Mouse (Mus musculus) heart, postnatal 0 days (tissue): ENCODE measurements around the gene Cd5. TPM values are rescaled to one million over a fixed set of nuclear protein-coding genes. Genes with fewer than 3 reads are reported as not detected.

Experiments
- ATAC-seq: fragments of 200-750 bp; cut with Nextera tagmentation; 2 replicates; pipeline ENCODE4 v1.8.0; 2017; ENCODE audit warnings: low read depth, moderate number of reproducible peaks, moderate library complexity; ENCODE audit not compliant: insufficient read depth
- DNase-seq: peaks from one replicate; pipeline ENCODE4 v3.0.0-alpha.2; 2016; ENCODE audit warnings: low spot score
- H3K27ac ChIP-seq: fragments of 300-500 bp; sonication (generic); 2 replicates; pipeline ENCODE4 v1.5.1; 2014; ENCODE audit warnings: low read depth, mild to moderate bottlenecking
- H3K27me3 ChIP-seq: fragments of 300-500 bp; sonication (generic); 2 replicates; pipeline ENCODE4 v1.6.1; 2014; ENCODE audit warnings: low read length, mixed read lengths; ENCODE audit not compliant: control insufficient read depth, insufficient read depth
- H3K36me3 ChIP-seq: fragments of 300-500 bp; sonication (generic); replicated peaks from 2 replicates; pipeline ENCODE4 v1.6.1; 2014; ENCODE audit warnings: low read length, mixed read lengths; ENCODE audit not compliant: control insufficient read depth, insufficient read depth
- H3K4me1 ChIP-seq: fragments of 300-500 bp; sonication (generic); 2 replicates; pipeline ENCODE4 v1.6.1; 2014; ENCODE audit warnings: antibody characterized with exemption; ENCODE audit not compliant: control insufficient read depth, insufficient read depth
- H3K4me2 ChIP-seq: fragments of 300-500 bp; sonication (generic); 2 replicates; pipeline ENCODE4 v1.6.1; 2014; ENCODE audit warnings: low read depth, mild to moderate bottlenecking, low read length, moderate library complexity
- H3K4me3 ChIP-seq: fragments of 300-500 bp; sonication (generic); 2 replicates; pipeline ENCODE4 v1.5.1; 2014; ENCODE audit warnings: low read depth, low read length
- H3K9ac ChIP-seq: fragments of 300-500 bp; sonication (generic); replicated peaks from 2 replicates; pipeline ENCODE4 v1.6.1; 2014; ENCODE audit warnings: low read depth, low read length, mixed read lengths
- H3K9me3 ChIP-seq: fragments of 300-500 bp; sonication (generic); replicated peaks from 2 replicates; pipeline ENCODE4 v1.6.1; 2016; ENCODE audit warnings: low read length; ENCODE audit not compliant: control insufficient read depth
- CTCF ChIP-seq: IDR thresholded peaks from 2 replicates; pipeline ENCODE4 v1.5.1; 2016; ENCODE audit warnings: antibody characterized with exemption, control low read depth, low read depth
- EP300 ChIP-seq: IDR thresholded peaks from 2 replicates; pipeline ENCODE4 v1.6.1; 2016; ENCODE audit warnings: antibody characterized with exemption, low read depth
- WGBS: fragments of 180-500 bp; shearing (Covaris S2); extraction: QIAGEN DNeasy Blood & Tissue Kit; methylation state at CpG from one replicate; pipeline ENCODE4 v1.1.7; 2014; 5-methylcytosine and 5-hydroxymethylcytosine counted together
- polyA plus RNA-seq: library from polyadenylated mRNA; unstranded; fragments of >200 nt; fragmentation: Nextera tagmentation; extraction: Ambion mirVana; gene quantifications from 2 replicates; pipeline ENCODE4 v1.2.1, GENCODE M21; 2015
- total RNA-seq: library from RNA; depleted of rRNA; stranded (reverse); fragments of >200 nt; gene quantifications from 2 replicates; pipeline ENCODE4 v1.2.3, GENCODE M21; 2014; ENCODE audit warnings: low replicate concordance

The Cd5 gene
- total and polyA plus RNA-seq, 2 experiments from 2014 or later, result 0.12 TPM; not detected in 1

GRCm38 (mm10) chr19:10733501-10734127, 5.2 kb downstream of the Cd5 start:
- DNase-seq (peak; percentile 58), ATAC-seq (peak; percentile 81)
- Histone ChIP-seq H3K36me3 (no peaks in the 10 kb centered on the region), H3K27me3 (no peaks in the 10 kb centered on the region), H3K4me3 (no peak overlapping the region), H3K4me2 (no peak overlapping the region), H3K9ac (no peak overlapping the region), H3K4me1 (0 out of 2 replicates have a peak, but pooled peaks cover 5% of the 10 kb centered on the region), H3K9me3 (no peaks in the 10 kb centered on the region), H3K27ac (0 out of 2 replicates have a peak overlapping the region, but pooled peaks have one; percentile 9)
- TF ChIP-seq CTCF, result no peak
- no peak for TF ChIP-seq EP300
- 51% methylated on average over 10 of the region's 10 CpGs for WGBS

GRCm38 (mm10) chr19:10732741-10733140, 6.1 kb downstream of the Cd5 start:
- no peak for TF ChIP-seq EP300
- TF ChIP-seq CTCF, result no peak
- no peak for ATAC-seq
- WGBS, result 94% methylated on average over 7 of the region's 7 CpGs

GRCm38 (mm10) chr19:10731975-10732374, 6.8 kb downstream of the Cd5 start:
- no peak for ATAC-seq
- no peak overlapping the region for H3K9ac ChIP-seq
- 0 out of 2 replicates have a peak, but pooled peaks cover 5% of the 10 kb centered on the region for H3K4me1 ChIP-seq
- TF ChIP-seq CTCF (no peak), EP300 (no peak)
- H3K9me3 ChIP-seq, result no peaks in the 10 kb centered on the region
- no peak for DNase-seq
- 90% methylated on average over 7 of the region's 7 CpGs for WGBS
- no peak overlapping the region for H3K27ac ChIP-seq
- H3K36me3 ChIP-seq, result no peaks in the 10 kb centered on the region
- H3K4me3 ChIP-seq, result no peak overlapping the region
- no peaks in the 10 kb centered on the region for H3K27me3 ChIP-seq
- no peak overlapping the region for H3K4me2 ChIP-seq

More at GRCm38 (mm10) chr19:10732741-10733140, 6.1 kb downstream of the Cd5 start:
- H3K4me1 ChIP-seq, result 0 out of 2 replicates have a peak, but pooled peaks cover 5% of the 10 kb centered on the region
- no peaks in the 10 kb centered on the region for H3K36me3 ChIP-seq
- H3K9ac ChIP-seq, result no peak overlapping the region
- H3K27me3 ChIP-seq, result no peaks in the 10 kb centered on the region
- no peak for DNase-seq
- H3K4me2 ChIP-seq, result no peak overlapping the region
- H3K9me3 ChIP-seq, result no peaks in the 10 kb centered on the region
- no peak overlapping the region for H3K27ac ChIP-seq
- no peak overlapping the region for H3K4me3 ChIP-seq

- Histone ChIP-seq H3K9ac (no peak overlapping the region), H3K36me3 (no peaks in the 10 kb centered on the region), H3K4me3 (no peak overlapping the region), H3K27ac (no peak overlapping the region), H3K4me2 (no peak overlapping the region), H3K9me3 (no peaks in the 10 kb centered on the region), H3K4me1 (0 out of 2 replicates have a peak, but pooled peaks cover 5% of the 10 kb centered on the region), H3K27me3 (no peaks in the 10 kb centered on the region)
- no peak for ATAC-seq
- no peak for DNase-seq
- TF ChIP-seq CTCF (no peak), EP300 (no peak)
- 75% methylated on average over 5 of the region's 5 CpGs for WGBS
These were observed 8.3 kb downstream of the Cd5 start for GRCm38 (mm10) chr19:10730469-10730868.

GRCm38 (mm10) chr19:10729889-10730288, 8.9 kb downstream of the Cd5 start:
- no peak for DNase-seq
- Histone ChIP-seq H3K27me3 (no peaks in the 10 kb centered on the region), H3K4me2 (no peak overlapping the region), H3K9me3 (no peaks in the 10 kb centered on the region), H3K27ac (no peak overlapping the region), H3K4me1 (0 out of 2 replicates have a peak, but pooled peaks cover 5% of the 10 kb centered on the region), H3K4me3 (no peak overlapping the region), H3K9ac (no peak overlapping the region), H3K36me3 (no peaks in the 10 kb centered on the region)
- no peak for ATAC-seq
- 81% methylated on average over 10 of the region's 10 CpGs for WGBS
- no peak for TF ChIP-seq EP300
- TF ChIP-seq CTCF, result no peak
